Mouse (Mus musculus): ENCODE measurements around the gene Rhoa.

Rhoa gene

DNA sequence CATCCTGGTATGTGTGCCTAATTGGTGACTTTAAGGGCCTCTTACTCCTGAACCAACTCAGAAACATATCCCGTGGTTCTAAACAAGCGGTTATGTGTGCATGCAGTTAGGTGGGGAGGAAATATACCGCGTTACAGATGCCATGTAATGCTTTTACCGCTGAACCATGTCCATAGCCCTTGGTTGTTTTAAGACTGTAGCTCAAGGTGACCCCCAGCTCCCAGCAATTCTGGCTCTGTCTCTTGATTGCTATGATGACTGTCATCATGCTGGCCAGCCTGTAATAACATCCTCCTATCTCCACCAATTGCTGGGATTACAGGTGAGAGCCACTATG lies 35.2 kb downstream of the Rhoa start:
- no peak for DNase-seq

DNA sequence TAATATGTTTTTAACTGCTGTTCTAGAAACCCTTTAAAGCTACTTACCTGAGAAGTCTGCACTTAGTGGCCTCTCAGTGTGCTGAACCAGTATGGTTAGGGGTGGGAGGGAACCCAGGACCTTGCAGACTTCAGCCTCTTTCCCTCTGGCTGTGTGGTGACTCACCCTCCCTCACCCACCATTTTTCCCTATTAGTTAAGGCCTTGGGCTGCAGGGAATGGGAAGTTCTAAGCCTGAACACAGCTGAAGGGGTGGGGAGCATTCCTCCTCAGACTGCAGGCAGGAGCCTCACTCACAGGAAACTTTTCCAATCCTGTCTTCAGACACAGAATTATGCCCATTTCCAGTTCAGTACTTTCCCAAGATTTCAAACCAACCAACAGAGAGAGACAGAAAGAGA lies 35.9 kb downstream of the Rhoa start:
- DNase-seq = peak; percentile 25

DNA sequence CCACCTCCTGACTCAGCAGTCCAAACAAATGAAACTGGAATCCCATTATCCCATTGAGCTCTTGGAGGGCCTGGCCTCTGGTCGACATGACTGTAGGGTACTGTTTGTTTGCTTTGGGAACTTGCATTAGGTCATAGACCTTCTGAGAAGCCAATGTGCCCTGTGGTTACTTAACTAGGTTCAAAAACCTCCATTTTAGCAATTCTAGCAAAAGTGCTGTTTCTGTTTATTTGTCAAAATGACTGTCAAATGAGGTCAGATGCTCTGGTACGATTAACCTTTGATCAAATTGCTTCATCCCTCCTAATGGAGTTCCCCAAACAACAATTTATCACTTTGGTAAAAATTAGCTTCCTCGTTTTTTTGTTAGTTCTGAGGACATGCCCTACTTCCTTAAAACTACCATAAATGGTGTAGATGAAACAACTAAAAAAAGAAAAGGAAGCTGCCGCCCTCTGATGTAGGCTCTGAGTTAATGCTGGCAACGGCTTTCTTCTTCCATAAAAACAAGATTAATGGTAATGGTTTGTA lies 36.4 kb downstream of the Rhoa start:
- DNase-seq = peak; percentile 38

DNA sequence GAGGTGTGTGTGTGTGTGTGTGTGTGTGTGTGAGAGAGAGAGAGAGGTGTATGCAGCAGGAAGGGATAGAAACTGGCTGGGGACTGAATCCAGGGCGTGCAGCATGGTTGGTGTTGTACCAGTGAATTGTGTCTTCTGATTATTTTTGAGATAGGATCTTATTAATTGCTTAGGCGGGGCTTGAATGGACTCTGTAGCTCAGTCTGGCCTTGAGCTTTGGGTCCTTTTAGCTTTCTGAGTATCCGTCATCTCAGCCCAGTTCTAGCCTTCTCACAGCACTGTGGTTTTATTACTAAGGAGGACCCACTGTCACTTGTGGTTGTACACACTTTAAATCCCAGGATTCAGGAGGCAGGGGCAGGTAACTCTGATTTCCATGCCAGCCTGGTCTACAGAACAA lies 37.4 kb downstream of the Rhoa start:
- no peak for DNase-seq

DNA sequence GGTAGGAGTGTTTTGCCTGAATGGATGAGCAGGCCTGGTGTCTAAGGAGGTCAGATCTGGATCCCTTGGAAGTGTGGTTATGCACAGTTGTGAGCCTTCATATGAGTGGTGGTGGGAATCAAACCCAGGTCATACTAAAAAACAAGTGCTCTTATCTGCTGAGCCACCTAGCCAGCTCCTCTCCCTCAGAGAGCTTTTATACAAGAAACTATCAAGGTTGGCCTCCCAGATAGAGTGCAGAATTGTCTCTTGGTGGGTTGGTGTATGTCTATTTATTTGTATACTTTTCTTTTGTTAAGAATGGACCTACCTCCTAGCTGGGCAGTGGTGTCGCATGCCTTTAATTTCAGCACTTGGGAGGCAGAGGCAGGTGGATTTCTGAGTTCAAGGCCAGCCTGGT lies 37.9 kb downstream of the Rhoa start:
- no peak for DNase-seq

DNA sequence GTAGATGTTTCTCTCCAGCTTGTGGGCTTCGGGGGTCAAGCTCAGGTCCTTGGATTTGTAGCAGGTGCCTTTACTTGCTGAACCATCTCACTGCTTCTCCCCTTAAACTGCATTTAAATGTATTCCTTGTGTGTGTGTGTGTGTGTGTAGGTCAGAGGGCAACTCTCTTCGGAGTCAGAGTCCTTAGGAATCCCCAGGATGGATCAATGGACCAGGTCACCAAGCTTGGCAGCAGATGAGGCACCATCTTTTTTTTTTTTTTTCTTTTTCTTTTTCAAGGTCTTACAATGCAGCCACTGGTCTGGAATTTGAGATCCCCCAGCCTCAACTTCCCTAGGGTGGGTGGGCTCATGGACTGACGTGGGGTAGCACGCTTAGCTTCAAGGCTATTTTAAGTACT lies 38.5 kb downstream of the Rhoa start:
- no peak for DNase-seq

DNA sequence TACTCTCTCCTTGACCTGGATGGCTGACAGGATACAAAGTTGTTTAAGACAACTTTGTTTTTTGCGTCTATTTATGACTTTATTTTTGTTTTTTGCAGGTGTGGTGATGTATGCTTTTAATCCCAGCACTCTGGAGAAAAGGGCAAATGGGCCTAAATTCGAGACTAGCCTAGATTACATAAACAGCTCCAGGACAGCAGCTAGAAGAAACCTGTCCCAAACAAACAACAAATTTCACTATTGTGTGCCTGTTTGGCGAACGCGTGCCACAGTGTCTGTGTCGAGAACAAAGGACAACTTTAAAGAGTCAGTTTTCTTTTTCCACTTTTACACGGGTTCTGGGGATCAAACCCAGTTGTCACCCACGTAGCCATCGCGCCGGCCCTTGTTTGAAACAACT lies 41.1 kb downstream of the Rhoa start:
- no peak for DNase-seq

DNA sequence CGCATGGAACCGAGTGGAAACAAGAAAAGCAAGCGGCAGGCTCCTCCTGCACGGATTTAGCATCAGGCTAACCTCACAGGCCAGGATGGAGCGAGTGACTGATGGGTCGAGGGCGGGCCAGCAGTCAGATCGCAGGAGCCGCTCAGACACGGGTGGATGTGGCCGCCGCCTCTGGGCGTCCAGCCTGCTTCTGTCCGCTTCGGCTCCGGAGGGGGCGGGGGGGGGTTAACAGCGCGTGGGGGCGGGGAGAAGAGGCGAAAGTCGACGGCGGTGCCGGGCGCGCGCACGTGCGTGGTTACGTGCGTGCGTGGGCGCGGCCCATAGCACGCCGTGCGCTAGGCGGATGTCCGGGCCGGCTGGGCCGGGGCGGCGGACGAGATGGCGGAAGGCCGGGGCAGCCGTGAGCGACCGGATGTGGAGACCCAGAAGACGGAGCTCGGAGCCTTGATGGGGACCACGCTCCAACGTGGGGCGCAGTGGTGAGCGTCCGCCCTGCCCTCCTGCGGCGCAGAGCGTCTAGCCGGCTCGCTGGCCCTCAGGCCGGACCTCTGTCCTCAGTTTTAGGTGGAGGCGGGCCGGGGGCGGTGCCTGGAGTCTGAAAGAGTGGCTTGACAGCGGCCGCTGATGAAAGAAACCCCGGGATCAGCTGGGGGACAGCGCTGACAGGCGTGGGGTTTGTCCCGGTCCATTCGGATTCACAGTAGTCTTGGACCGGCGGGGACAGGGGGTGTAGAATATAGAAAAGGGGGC lies 41.8 kb downstream of the Rhoa start, which contains the start of gene Usp4:
TSS of gene Usp4 (plus strand) at position 314 of the 750 bp plus-strand sequence.
- peak; percentile 96 for DNase-seq

DNA sequence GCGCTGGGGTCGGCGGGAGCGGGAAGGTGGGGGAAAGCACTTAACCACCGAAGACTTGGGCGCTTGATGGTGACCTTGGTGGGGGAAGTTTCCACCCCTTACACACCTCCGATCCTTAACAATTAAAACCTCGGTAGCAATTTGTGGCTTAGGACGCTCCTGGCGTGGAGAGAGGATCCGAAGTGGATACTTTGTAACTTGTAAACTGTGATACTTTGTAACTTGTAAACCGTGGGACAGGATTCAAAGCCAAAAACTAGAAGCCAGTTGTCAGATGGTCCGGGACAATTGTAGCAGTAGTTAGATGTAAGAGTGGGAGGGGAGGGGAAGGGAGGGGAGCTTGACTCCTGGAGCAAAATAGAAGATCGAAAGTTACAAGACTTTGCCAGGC lies 42.4 kb downstream of the Rhoa start:
- DNase-seq = no peak

DNA sequence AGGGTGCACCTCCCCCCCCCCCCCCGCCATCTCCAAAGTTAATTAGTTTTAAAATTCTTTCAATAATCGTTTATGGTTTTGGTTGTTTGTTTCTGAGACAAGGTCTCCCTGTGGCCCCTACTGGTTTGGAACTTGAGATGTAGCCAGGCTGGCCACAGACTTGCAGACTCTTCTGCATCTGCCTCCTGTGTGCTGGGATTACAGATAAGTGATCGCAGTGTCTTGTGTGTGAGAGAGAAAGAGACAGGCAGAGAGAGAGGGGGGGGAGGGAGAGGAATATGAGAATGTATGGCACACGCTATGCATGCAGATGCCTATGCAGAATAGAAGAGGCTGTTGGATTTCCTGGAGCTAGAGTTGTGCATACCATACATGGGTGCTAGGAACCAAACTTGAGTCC lies 43.8 kb downstream of the Rhoa start:
- DNase-seq = no peak

DNA sequence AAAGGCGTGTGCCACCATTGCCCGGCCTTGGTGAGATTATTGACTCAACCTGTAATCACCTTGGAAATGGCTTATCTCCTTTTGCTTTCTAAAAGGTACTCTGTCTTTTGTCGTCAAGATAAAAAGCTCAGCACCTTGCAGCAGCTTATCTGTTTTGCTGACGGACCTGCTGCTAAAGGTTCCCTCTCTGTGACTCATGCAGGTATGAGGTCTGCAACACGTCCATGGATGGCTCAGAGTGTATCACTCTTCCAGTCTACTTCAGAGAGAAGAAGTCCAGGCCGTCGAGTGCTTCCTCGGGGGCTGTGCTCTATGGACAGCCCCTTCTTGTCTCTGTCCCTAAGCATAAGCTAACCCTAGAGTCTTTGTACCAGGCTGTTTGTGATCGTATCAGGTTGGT lies 72.3 kb downstream of the Rhoa start:
- no peak for DNase-seq

DNA sequence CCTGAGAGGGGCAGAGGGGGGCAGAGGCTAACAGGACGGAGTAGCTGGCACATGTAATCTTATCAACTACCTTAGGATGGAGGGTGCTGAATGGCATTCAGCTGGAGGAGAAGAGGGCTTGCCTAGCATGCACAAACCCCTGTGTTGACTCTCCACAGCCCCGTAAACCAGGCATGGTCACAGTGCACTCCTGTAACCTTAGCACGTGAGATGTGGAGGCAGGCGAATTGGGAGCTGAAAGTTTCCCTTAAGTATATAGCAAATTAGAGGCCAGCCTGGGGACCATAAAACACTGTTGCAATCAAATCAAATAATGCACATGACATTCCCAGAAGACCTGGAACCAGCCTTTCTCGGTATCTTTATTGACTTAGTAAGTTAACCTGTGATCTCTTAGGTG lies 72.8 kb downstream of the Rhoa start:
- no peak for DNase-seq

DNA sequence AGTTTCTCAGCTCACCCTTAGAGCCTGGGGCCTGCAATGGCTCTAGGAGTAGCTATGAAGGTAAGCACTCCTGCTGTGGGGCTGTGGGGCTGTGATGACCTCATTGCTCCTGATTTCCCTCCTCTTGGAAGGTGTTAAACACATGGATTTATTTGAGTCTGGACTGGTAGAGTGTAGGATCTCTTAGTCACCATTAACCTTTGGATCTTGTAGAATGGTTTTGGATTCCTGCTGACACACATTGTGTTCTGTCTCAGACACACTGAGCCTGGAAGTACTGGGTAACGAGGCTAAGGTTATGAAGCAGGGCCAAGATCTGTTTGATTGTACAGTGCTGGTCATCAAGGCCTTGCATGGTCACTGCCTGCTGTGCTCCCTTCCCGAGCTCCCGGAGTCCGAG lies 73.4 kb downstream of the Rhoa start:
- no peak for DNase-seq

DNA sequence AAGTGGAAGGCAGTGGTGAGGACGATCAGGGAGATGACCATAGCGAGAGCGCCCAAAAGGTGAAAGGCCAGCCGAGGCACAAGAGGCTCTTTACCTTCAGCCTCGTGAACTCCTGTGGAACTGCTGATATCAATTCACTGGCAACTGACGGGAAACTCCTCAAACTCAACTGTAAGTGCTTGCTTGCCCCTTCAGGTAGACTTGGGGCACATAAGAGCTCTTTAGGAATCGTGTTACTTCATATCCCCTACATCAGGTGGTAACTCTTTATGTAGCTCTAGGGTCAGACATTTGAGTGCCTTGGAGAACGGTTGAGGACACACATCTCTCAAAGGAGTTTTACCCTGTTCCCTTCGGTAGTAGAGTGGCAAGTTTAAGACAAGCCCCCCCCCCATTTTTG lies 75.5 kb downstream of the Rhoa start:
- DNase-seq = no peak

DNA sequence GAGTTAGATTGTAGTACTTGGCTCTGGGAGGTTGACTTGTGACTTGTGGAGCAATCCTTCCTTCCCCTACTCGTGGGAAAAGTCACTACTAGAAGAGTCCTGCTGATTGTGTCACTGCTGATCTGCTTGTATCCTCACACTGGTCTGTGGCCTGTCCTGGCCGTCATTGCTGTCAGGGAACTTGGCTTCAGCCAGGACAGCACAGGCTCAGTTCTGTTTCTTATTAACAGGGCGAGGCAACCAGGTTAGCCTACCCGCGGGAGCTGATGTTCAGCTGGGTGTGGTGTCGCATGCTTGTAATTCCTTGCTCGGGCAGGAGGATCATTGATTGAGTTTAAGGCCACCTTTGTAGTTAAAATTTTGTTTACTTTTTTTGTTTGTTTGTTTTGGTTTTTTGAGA lies 79.1 kb downstream of the Rhoa start:
- DNase-seq = peak; percentile 43

DNA sequence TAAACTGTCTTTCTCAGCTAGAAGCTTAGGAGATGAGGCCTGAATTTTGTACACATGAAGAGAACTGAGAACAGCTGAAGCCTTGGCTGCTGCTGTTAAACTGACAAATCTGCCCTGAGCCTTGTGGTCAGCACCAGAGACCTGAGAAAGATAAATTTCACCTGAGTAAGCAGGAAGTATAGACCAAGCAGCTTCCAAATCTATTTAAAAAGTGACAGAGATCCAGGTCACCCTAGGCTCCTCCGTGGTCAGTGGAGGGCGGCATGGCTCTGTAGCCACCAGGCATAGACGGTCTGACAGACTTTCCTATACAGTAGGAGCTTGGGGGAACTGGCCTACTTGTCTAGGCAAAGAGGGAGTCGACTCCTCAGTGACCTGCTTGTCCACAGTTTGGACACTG lies 80.9 kb downstream of the Rhoa start:
- no peak for DNase-seq

Measured in kidney, postnatal 10 days (tissue).